Mouse (Mus musculus) spleen, postnatal 10 days (tissue): ENCODE measurements around the gene Gm49387.

Source experiments
- DNase-seq, 2 experiments: peaks; one replicate each; pipeline ENCODE4 v3.0.0; 2021 to 2022; ENCODE audit warnings: low spot score in 2 of 2

The Gm49387 gene

DNA sequence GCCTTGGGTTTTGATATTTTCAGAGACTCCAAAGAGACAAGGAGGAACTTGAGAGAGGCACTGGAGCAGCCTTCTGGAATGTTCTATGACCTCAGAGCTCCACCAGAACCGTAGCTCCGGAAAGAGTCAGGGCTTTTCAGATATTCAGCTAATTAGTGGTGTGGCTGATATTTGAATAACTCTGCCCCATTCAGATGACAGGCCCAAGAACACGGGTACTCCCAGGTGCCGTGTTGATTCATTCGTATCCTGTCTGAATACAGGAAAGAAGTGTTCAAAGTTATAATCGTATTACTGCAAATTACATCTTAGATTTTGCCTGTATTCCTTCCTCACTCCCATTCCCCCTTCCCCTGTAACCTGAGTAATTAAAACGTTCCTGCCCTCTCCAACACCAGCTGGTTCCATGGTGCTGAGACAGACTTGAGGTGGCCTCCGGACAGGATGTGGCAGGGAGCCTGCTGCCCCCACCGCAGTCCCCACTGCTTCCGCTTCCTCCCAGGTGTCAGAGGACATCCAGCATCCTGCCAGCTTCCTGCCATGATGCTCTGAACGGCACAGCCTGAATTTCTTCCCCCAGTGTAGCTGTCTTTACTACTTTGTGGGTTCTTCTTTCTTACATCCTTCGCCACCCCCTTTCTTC is 109.1 kb downstream of the Gm49387 start:
- peak; percentile 30 to 68 for DNase-seq

DNA sequence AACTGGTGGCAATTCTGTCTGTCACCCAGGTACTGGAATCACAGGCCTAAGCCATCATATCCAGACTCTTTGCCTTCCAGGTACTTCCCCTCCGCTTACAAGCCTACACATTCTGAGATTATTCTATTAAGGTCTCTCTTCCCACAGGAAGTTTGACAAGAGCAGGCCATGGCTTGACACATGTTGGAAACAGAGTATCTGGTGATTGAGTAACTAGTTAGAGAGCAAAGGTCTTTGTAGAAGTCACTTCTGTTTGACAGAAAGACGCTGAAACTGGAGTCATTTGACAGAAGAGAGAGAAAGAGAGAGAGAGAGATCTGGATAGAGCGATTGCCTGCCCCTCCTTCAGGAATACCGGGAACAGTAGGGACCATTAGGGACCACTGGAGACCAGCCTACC is 109.8 kb downstream of the Gm49387 start:
- DNase-seq, result no peak

DNA sequence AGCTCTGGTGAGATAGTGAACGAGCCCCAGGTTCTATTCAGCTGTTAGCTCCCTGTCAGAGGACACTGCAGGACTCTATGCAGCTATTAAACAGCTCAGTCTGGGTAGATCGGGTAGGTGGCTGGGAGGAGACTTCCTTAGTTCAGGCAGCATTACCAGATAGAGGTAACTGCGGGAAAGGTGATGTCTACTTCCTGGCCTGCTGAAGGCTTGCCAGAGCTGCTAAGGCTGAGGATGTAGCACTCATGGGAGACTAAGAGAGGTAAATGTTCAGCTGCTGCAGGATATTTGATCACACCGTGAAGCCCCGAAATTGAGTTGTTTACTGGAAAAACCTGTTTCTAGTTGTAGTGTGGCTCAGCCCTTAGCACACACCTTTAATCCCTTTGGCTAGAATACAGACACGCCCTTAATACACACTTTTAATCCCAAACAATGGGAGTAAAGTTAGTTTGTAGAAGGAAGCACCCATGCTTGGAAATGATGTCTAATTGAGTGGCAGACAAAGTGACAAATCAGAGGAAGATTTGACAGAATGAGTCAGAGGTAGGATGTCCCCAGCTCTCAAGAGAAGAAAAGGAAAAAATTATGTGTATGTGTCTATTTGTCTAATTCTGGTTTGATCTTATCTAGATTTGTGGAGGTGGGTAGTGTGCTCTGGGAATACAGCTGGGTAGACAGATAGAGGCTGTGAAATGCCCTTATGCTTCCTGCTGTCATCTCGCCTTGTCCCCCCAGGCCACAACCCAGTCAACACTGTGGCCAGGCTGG is 115.5 kb downstream of the Gm49387 start:
- no peak for DNase-seq

DNA sequence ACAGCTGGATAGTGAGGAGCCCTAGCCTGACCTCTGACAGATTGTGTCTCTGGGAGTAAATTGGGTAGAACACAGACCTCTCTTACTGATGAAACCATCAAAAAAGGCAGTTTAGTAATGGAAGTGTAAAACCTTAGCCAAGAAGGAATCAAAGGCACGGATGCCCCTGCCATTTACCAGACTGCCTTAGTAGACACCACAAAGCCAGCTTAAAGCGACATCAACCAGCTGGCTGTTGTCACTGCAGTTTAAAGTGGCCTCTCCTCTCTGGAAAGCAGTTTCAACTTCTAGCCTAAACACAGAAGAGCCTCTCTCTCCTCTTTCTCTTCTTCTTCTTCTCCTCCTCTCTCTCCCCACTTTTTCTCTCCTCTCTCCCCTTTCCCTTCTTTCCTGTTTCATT is 119.4 kb downstream of the Gm49387 start:
- DNase-seq, result peak in 1 of 2 experiments; percentile 37

DNA sequence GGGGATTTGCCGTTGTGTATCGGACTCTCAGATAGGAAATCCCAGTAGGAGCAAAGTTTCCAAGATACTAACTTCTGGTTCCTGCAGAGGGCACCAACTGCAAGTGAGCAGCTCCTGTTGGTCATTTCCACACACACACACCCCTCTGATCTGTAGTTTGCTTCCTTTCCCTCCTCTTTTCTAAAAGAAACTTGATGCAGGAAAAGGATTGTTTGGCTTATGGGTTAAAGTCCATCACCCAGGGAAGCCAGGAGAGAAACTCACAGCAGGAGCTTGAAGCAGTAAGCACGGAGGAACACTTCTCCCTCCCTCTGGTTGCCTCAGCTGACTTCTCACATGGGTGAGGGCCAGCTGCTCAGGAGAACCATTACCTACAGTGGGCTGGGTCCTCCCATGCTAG is 121.5 kb downstream of the Gm49387 start:
- no peak for DNase-seq

DNA sequence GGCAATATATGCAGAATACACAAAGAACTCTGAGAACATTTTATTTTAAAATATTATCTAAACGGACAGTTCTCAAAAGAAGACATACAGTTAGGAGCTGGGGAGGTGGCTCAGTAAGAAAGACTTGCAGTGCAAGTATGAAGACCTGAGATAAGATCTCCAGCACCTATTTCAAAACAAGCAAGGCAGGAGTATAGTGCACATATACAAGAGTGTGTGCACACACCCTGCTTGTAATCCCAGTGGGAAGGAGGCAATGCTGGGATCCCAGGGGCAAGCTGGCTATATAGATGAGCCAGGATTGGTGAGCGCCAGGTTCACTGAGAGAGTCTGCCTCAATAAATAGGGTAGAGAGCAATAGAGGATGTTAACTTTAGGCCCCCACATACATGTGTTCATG is 124.8 kb downstream of the Gm49387 start:
- no peak for DNase-seq

DNA sequence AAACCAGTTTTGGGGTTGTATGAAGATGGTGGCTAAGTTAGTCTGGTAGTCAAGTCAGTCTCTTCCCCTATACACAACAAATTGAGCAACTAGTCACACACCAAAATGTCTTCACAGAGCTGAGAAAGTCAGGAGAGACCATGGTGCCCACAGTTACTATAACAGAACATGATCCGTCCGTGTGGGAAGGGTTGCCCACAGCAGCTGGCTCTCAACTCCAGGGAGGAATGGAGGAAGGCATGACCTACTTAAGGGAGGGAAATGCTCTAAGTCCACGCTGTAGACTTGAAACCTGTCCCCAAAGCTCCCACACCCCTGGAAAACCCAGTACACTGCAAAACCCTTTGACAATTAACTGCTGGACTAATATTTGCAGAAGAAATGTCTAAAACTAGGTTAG is 130.4 kb downstream of the Gm49387 start:
- no peak for DNase-seq

DNA sequence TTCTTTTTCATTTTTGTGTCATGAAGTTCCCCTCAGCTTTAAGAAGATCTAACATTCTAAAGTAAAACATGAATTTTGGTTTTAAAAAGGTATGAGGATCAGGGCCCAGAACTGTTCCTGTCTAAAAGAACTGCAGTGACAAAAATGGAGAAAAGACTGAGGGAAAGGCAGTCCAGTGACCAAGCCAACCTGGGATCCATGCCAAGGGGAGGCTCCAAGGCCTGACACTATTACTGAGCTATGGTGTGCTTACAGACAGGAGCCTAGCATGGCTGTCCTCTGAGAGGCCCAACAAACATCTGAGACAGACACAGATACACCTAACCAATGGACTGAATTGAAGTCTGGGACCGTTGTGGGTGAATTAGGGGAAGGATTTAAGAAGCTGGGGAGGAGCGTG is 130.8 kb downstream of the Gm49387 start:
- DNase-seq, result no peak

DNA sequence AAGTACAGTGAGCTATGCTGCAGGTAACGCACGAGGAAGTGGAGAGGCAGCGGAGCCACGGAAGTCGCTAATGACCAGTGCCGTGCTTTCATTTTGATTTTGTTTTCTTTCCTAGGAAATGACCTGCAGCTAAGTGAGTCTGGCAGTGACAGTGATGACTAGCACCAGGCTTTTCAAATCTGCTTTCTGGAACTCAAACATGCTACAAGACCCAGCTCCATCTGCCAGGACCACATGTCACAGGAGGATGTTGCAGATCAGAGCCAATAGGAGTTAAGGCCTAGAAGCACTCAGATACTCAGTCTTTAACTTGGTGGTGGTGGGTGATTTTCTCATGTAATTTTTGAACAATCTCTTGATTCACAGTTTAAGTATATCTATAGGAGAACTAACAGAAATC is 134.2 kb downstream of the Gm49387 start:
- DNase-seq, result no peak

DNA sequence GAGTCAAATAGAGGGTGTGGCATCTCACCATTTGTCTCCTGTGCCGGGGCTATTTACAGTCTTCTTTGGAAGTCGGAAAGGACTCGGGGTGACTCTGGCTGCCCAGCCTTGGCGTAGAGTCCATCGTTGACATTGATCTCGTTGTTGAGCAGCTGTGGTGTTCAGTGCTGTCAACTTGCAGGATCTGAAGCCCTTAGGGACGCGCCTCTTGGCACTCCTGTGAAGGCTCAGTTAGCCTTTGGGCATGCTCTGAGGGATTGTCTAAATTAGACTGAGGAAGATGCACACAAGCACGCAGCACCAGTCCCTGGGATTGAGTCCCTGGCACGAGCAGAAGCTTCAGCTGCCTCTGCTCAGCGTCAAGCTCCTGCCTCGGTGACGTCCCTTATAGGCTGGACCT is 137.3 kb downstream of the Gm49387 start:
- DNase-seq, result no peak
